Mouse (Mus musculus) myocyte (in vitro differentiated cells): Measurements from ENCODE around the gene Cdrt4.

Source experiments
- CEBPB ChIP-seq: IDR thresholded peaks from 2 replicates; pipeline ENCODE4 v1.6.1; 2011; ENCODE audit warnings: mild to moderate bottlenecking, moderate library complexity; ENCODE audit not compliant: poor library complexity, insufficient read depth, severe bottlenecking
- MYOG ChIP-seq, 3 experiments: IDR thresholded peaks; one replicate each; pipeline ENCODE4 v1.6.1; 2011; ENCODE audit warnings: control low read depth in 2 of 3, low read depth in 2 of 3, mild to moderate bottlenecking in 2 of 3; ENCODE audit not compliant: insufficient read length in 2 of 3, control insufficient read depth in 1 of 3, insufficient read depth in 1 of 3
- POLR2A ChIP-seq: IDR thresholded peaks from one replicate; pipeline ENCODE4 v1.6.1; 2011; ENCODE audit warnings: low read depth, mild to moderate bottlenecking, control low read depth, moderate library complexity; ENCODE audit not compliant: insufficient read length
- REST ChIP-seq: IDR thresholded peaks from one replicate; pipeline ENCODE4 v1.6.1; 2011; ENCODE audit warnings: mild to moderate bottlenecking, control low read depth, moderate library complexity; ENCODE audit not compliant: insufficient read depth, insufficient read length
- USF1 ChIP-seq: IDR thresholded peaks from one replicate; pipeline ENCODE4 v1.6.1; 2011; ENCODE audit warnings: low read depth, mild to moderate bottlenecking, control low read depth, moderate library complexity

DNA sequence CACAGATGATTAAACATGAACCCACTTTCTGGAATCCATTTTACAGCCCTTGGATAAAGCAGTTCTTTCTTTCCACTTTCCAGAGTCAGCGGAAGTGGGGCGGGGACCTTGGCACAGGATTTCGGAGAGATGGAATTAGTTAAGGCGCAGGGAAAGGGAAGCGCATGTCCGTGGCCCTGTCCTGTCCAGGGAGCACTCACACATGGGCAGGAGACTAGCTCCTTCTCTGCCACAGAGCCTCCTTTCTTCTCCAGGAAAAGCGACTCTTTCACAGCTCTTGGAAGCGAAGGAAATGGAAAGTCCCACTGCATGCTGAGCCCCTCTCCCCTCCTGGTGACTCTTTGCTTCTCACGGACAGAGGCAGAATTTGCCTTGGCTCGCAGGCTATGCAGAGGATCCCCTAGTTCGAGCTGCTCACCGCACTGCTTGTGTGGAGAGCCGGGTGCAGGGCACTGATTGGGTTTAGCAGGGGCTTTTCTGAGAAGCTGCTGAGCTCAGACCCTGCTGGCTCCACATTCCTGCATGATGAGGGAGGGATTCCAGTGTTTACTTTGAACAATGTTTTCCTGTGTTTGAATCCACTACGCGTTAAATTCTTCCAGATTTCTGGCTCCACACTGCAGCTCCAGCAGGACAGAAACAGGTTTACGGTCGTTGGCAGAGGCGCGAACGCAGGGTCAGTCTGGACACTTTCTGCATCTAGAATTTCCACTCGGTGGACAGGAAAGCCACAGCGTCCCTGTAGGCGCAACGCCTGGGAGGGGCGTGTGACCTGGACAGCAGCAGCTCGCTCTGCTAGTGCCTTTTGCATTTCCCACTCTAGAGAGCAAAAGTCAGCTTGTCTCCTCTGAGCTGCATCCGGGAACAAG is 16.0 kb downstream of the Cdrt4 start:
- TF ChIP-seq CEBPB, result no peak
- peak; percentile 19 for TF ChIP-seq POLR2A
- TF ChIP-seq MYOG (IDR thresholded peaks at IDR 0.05; ENCODE audit: control insufficient read depth in 1 of 3, insufficient read depth in 1 of 3, insufficient read length in 2 of 3, low read depth in 2 of 3), result no peak
- TF ChIP-seq REST, result no peak
- TF ChIP-seq USF1, result no peak
